ENCODE assay signal across 9 mouse cellular contexts in the genomic region with DNA sequence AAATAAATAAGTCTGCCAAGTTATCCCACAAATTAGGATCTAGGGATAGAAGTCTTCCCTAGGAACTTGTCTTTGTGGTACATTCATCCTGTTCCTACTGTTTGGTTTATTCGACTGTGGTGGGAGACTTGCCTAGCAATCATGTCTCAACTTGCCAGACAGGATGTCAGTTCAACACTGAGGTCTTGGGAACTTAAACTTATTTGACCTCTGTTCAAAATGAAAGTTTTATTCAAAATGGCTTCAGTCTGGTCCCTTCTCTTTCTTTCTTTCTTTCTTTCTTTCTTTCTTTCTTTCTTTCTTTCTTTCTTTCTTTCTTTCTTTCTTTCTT. TPM values are rescaled to one million over a fixed set of nuclear protein-coding genes. Genes with fewer than 3 reads are reported as not detected.
DNase-seq lines count a peak whose midpoint lies in the region; ATAC-seq and TF ChIP-seq lines count a peak whose summit lies in the region.
"Had no signal": no experiment of that assay in that cellular context is flagged by ENCODE, and none has a peak within 500 bp of the region (broad histone marks: within the 10 kb centered on the region; RNA-seq: fewer than 3 reads in every experiment).

No protein-coding gene starts in this region.

- H3K27ac ChIP-seq in kidney, embryonic 16.5 days (ENCODE audit: low read length) = peak overlapping the region; percentile 76; the same call in 1 of the 2 replicates
- H3K27ac ChIP-seq in intestine, embryonic 16.5 days (ENCODE audit: low read length) = no peak overlapping the region; the same call in 1 of the 2 replicates

- H3K27me3 ChIP-seq in kidney, embryonic 16.5 days (ENCODE audit: insufficient read depth, low read length) = no peaks in the 10 kb centered on the region
- H3K27me3 ChIP-seq in intestine, embryonic 16.5 days (replicated peaks; ENCODE audit: control insufficient read depth, insufficient read depth, low read length) = no peaks in the 10 kb centered on the region
- no peaks in the 10 kb centered on the region for H3K27me3 ChIP-seq in myocyte (ENCODE audit: control insufficient read depth, insufficient read depth, insufficient read length)

- no peak for TF ChIP-seq POLR2A in myocyte (IDR thresholded peaks at IDR 0.05; ENCODE audit: insufficient read length, low read depth)

- no peak; the same call in 1 of the 2 replicates for ATAC-seq in kidney, embryonic 16.5 days (ENCODE audit: low FRiP score, low TSS enrichment)
- peak; percentile 15; the same call in 1 of the 2 replicates for ATAC-seq in common myeloid progenitor, adult 5-6 weeks (replicated peaks; ENCODE audit: low read depth, poor library complexity, severe bottlenecking)
- ATAC-seq in intestine, embryonic 16.5 days = peak; percentile 6; the same call in 1 of the 2 replicates

- no peaks in the 10 kb centered on the region for H3K79me2 ChIP-seq in myocyte (ENCODE audit: control insufficient read depth, insufficient read depth)

- no peak for DNase-seq in kidney, postnatal 14 days
- DNase-seq in urinary bladder, adult 18-20 months (ENCODE audit: low spot score in 2 of 2) = no peak
- no peak for DNase-seq in adrenal gland, adult 18-20 months (ENCODE audit: low spot score in 2 of 2)
- no peak for DNase-seq in layer of hippocampus, postnatal 25 days (ENCODE audit: extremely low spot score in 1 of 2, low spot score in 1 of 2)
- DNase-seq: layer of hippocampus, postnatal 36 days had no signal

- H3ac ChIP-seq in myocyte (ENCODE audit: control insufficient read depth, insufficient read length) = no peak overlapping the region

- peak overlapping the region; percentile 70; the same call in 1 of the 2 replicates for H3K9ac ChIP-seq in kidney, embryonic 16.5 days (replicated peaks; ENCODE audit: low read length)
- H3K9ac ChIP-seq in intestine, embryonic 16.5 days (ENCODE audit: low read depth, low read length) = peak overlapping the region; percentile 65; the same call in 1 of the 2 replicates

- H3K4me2 ChIP-seq in kidney, embryonic 16.5 days (replicated peaks; ENCODE audit: low read depth, low read length) = peak overlapping the region; percentile 72
- H3K4me2 ChIP-seq in intestine, embryonic 16.5 days (ENCODE audit: low read depth, low read length) = peak overlapping the region; percentile 60
- peak overlapping the region; percentile 88 for H3K4me2 ChIP-seq in myocyte (ENCODE audit: low read depth)

- H3K4me1 ChIP-seq in kidney, embryonic 16.5 days (ENCODE audit: insufficient read depth, low read length) = 0 out of 2 replicates have a peak, but pooled peaks cover 2% of the 10 kb centered on the region
- H3K4me1 ChIP-seq in intestine, embryonic 16.5 days (ENCODE audit: control insufficient read depth, insufficient read depth, low read length) = no peaks in the 10 kb centered on the region

- WGBS in kidney, embryonic 16.5 days = 42% methylated on average over 1 of the region's 1 CpGs
- WGBS in intestine, embryonic 16.5 days = 32% methylated on average over 1 of the region's 1 CpGs

- H3K4me3 ChIP-seq in kidney, embryonic 16.5 days (ENCODE audit: low read length) = peak overlapping the region; percentile 60
- H3K4me3 ChIP-seq in intestine, embryonic 16.5 days (ENCODE audit: low read length) = peak overlapping the region; percentile 50
- H3K4me3 ChIP-seq in myocyte = peak overlapping the region; percentile 67

- H3K36me3 ChIP-seq in kidney, embryonic 16.5 days (ENCODE audit: insufficient read depth, low read length) = no peaks in the 10 kb centered on the region
- H3K36me3 ChIP-seq in intestine, embryonic 16.5 days (ENCODE audit: control insufficient read depth, insufficient read depth, low read length) = no peaks in the 10 kb centered on the region
- H3K36me3 ChIP-seq in myocyte (ENCODE audit: control insufficient read depth, insufficient read depth) = peaks cover 7% of the 10 kb centered on the region

- no peaks in the 10 kb centered on the region for H3K9me3 ChIP-seq in kidney, embryonic 16.5 days (ENCODE audit: low read length)
- H3K9me3 ChIP-seq in intestine, embryonic 16.5 days (ENCODE audit: control insufficient read depth, low read length) = no peaks in the 10 kb centered on the region

TF ChIP-seq in myocyte, 11 proteins besides CTCF, POLR2A, EP300 and RAD21:
- TF ChIP-seq REST (IDR thresholded peaks at IDR 0.05; ENCODE audit: insufficient read depth, insufficient read length) (no peak), POLR2AphosphoS2 (IDR thresholded peaks at IDR 0.05; ENCODE audit: insufficient read length, low read depth) (no peak), CEBPB (IDR thresholded peaks at IDR 0.05; ENCODE audit: insufficient read depth, poor library complexity, severe bottlenecking) (no peak), MAX (IDR thresholded peaks at IDR 0.05; ENCODE audit: low read depth) (no peak), E2F4 (IDR thresholded peaks at IDR 0.05; ENCODE audit: insufficient read depth) (no peak), SRF (IDR thresholded peaks at IDR 0.05; ENCODE audit: control insufficient read depth, insufficient read length, low read depth) (no peak), TCF3 (IDR thresholded peaks at IDR 0.05; ENCODE audit: insufficient read length, low read depth) (no peak), TCF12 (IDR thresholded peaks at IDR 0.05; ENCODE audit: insufficient read depth, poor library complexity, severe bottlenecking) (no peak), MYOG (IDR thresholded peaks at IDR 0.05; ENCODE audit: control insufficient read depth in 1 of 3, insufficient read depth in 1 of 3, insufficient read length in 2 of 3, low read depth in 2 of 3) (no peak), MYOD1 (IDR thresholded peaks at IDR 0.05; ENCODE audit: control insufficient read depth in 1 of 3, insufficient read length in 2 of 3, low read depth in 2 of 3) (no peak), USF1 (IDR thresholded peaks at IDR 0.05; ENCODE audit: low read depth) (no peak)

RNA-seq across cellular contexts. Expression of a gene that starts 0.7 kb away (rescaled TPM):
- polyA plus RNA-seq in kidney, embryonic 16.5 days (2015; fragmentation: Nextera tagmentation; extraction: Ambion mirVana) = 2.3 and 3.2 TPM in 2 replicates
- total RNA-seq in common myeloid progenitor, adult 5-6 weeks (2017) = 13.3 and 14.2 TPM in 2 replicates
- polyA plus RNA-seq in intestine, embryonic 16.5 days (2015; fragmentation: Nextera tagmentation; extraction: Ambion mirVana) = 9.1 and 12.5 TPM in 2 replicates
- polyA plus RNA-seq in myocyte (2012; fragmentation: generic; extraction: Trizol) = 10.5 TPM
- 10 to 100 TPM in 1 of 2 experiments, 1 to 10 TPM in 1; 9.6 to 17.0 TPM for total RNA-seq in adrenal gland, adult 18-20 months (2021)
- total RNA-seq in layer of hippocampus, postnatal 25 days (2021) = 1 to 10 TPM; 1.7 to 2.9 TPM

RNA-seq across cellular contexts. Expression of a gene that starts 6.9 kb away (rescaled TPM):
- polyA plus RNA-seq in kidney, embryonic 16.5 days (2015; fragmentation: Nextera tagmentation; extraction: Ambion mirVana) = not detected in 2 replicates
- 4.1 and 5.6 TPM in 2 replicates for total RNA-seq in common myeloid progenitor, adult 5-6 weeks (2017)
- polyA plus RNA-seq in intestine, embryonic 16.5 days (2015; fragmentation: Nextera tagmentation; extraction: Ambion mirVana) = 0.06 and 0.13 TPM in 2 replicates
- not detected for polyA plus RNA-seq in myocyte (2012; fragmentation: generic; extraction: Trizol)
- not detected for total RNA-seq in adrenal gland, adult 18-20 months (2021)
- total RNA-seq in layer of hippocampus, postnatal 25 days (2021) = not detected
- total RNA-seq: layer of hippocampus, postnatal 36 days had no signal

RNA-seq across cellular contexts. Expression of a gene that starts 23.3 kb away (rescaled TPM):
- not detected in 2 replicates for polyA plus RNA-seq in kidney, embryonic 16.5 days (2015; fragmentation: Nextera tagmentation; extraction: Ambion mirVana)
- not detected in 2 replicates for total RNA-seq in common myeloid progenitor, adult 5-6 weeks (2017)
- not detected in 2 replicates for polyA plus RNA-seq in intestine, embryonic 16.5 days (2015; fragmentation: Nextera tagmentation; extraction: Ambion mirVana)
- polyA plus RNA-seq in myocyte (2012; fragmentation: generic; extraction: Trizol) = not detected
- total RNA-seq in adrenal gland, adult 18-20 months (2021) = not detected
- total RNA-seq in layer of hippocampus, postnatal 25 days (2021) = not detected
- total RNA-seq: layer of hippocampus, postnatal 36 days had no signal

RNA-seq across cellular contexts. Expression of a gene that starts 49.4 kb away (rescaled TPM):
- polyA plus RNA-seq in kidney, embryonic 16.5 days (2015; fragmentation: Nextera tagmentation; extraction: Ambion mirVana) = not detected in 2 replicates
- total RNA-seq in common myeloid progenitor, adult 5-6 weeks (2017) = not detected in 2 replicates
- not detected in 2 replicates for polyA plus RNA-seq in intestine, embryonic 16.5 days (2015; fragmentation: Nextera tagmentation; extraction: Ambion mirVana)
- not detected for polyA plus RNA-seq in myocyte (2012; fragmentation: generic; extraction: Trizol)
- total RNA-seq in adrenal gland, adult 18-20 months (2021) = not detected
- total RNA-seq in layer of hippocampus, postnatal 25 days (2021) = not detected
- total RNA-seq: layer of hippocampus, postnatal 36 days had no signal
